Mouse (Mus musculus) E14TG2a.4 (cell line): ENCODE measurements around the gene Sirt6.

Source experiments
- CTCF ChIP-seq: conservative IDR thresholded peaks from 2 replicates; pipeline ENCODE4 v1.5.1; 2014; ENCODE audit warnings: low read length
- NANOG ChIP-seq: IDR thresholded peaks from 2 replicates; pipeline ENCODE4 v1.6.1; 2014; ENCODE audit warnings: borderline replicate concordance, low read length, mixed read lengths
- POU5F1 ChIP-seq: IDR thresholded peaks from 2 replicates; pipeline ENCODE4 v1.6.1; 2014; ENCODE audit warnings: low read length, borderline replicate concordance

GRCm38 (mm10) chr10:81598871-81599270 lies 28.7 kb downstream of the Sirt6 start:
- TF ChIP-seq CTCF (no peak), POU5F1 (no peak), NANOG (no peak)
